Mouse (Mus musculus): ENCODE data around the gene Ywhaq. TPM values are rescaled to one million over a fixed set of nuclear protein-coding genes. Genes with fewer than 3 reads are reported as not detected.

Gene Ywhaq
- polyA plus RNA-seq, 1 experiment from 2014 or later: 1,230 TPM

DNA sequence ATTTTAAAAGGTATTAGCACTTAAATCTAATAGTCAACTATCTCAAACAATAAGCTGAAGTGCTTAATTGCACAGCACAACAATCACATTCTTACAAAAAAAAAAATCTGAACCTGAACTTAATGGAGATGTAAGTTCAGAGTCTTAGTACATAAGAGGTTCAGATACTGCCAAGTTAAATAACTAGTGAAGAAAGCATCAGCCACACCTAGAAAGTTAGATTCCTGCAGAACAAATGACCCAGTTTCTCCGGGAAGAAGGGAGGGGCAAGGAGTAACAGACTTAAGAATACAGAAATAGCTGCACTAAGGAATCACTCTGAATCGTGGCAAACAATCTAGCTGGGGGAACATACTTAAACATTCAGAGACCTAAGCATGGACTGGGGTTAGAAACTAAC is 54.8 kb downstream of the Ywhaq start:
- H3K4me1 ChIP-seq (replicated peaks; ENCODE audit: control insufficient read depth, insufficient read depth, low read length): no peaks in the 10 kb centered on the region
- no peak overlapping the region for H3K9ac ChIP-seq
- H3K36me3 ChIP-seq (replicated peaks; ENCODE audit: control insufficient read depth, insufficient read depth): no peaks in the 10 kb centered on the region; the same call in 1 of the 2 replicates
- no peak for ATAC-seq (ENCODE audit: low FRiP score)
- no peak overlapping the region for H3K27ac ChIP-seq
- H3K4me2 ChIP-seq (replicated peaks): no peak overlapping the region
- H3K4me3 ChIP-seq (replicated peaks; ENCODE audit: low read length): no peak overlapping the region
- no peaks in the 10 kb centered on the region for H3K9me3 ChIP-seq (ENCODE audit: control insufficient read depth, low read length)
- H3K27me3 ChIP-seq (ENCODE audit: control insufficient read depth, insufficient read depth, low read length): no peaks in the 10 kb centered on the region
- DNase-seq (ENCODE audit: low spot score): no peak
- WGBS: 85% methylated on average over 2 of the region's 2 CpGs

GRCm38 (mm10) chr12:21353681-21354080 is 63.8 kb downstream of the Ywhaq start:
- Histone ChIP-seq H3K27me3 (ENCODE audit: control insufficient read depth, insufficient read depth, low read length) (no peaks in the 10 kb centered on the region), H3K4me2 (replicated peaks) (no peak overlapping the region), H3K36me3 (replicated peaks; ENCODE audit: control insufficient read depth, insufficient read depth) (peaks cover 48% of the 10 kb centered on the region), H3K9ac (no peak overlapping the region), H3K27ac (no peak overlapping the region), H3K9me3 (ENCODE audit: control insufficient read depth, low read length) (no peaks in the 10 kb centered on the region; the same call in 1 of the 2 replicates), H3K4me1 (replicated peaks; ENCODE audit: control insufficient read depth, insufficient read depth, low read length) (no peaks in the 10 kb centered on the region), H3K4me3 (replicated peaks; ENCODE audit: low read length) (no peak overlapping the region)
- 99% methylated on average over 8 of the region's 8 CpGs for WGBS
- DNase-seq (ENCODE audit: low spot score) (no peak), ATAC-seq (ENCODE audit: low FRiP score) (no peak)

- WGBS: 22% methylated on average over 7 of the region's 7 CpGs
- H3K27me3 ChIP-seq (ENCODE audit: control insufficient read depth, insufficient read depth, low read length): no peaks in the 10 kb centered on the region
- H3K4me3 ChIP-seq (replicated peaks; ENCODE audit: low read length): no peak overlapping the region
- DNase-seq (ENCODE audit: low spot score): no peak
- H3K9me3 ChIP-seq (ENCODE audit: control insufficient read depth, low read length): no peaks in the 10 kb centered on the region; the same call in 1 of the 2 replicates
- H3K4me1 ChIP-seq (replicated peaks; ENCODE audit: control insufficient read depth, insufficient read depth, low read length): no peaks in the 10 kb centered on the region
- H3K27ac ChIP-seq: no peak overlapping the region
- H3K4me2 ChIP-seq (replicated peaks): no peak overlapping the region
- ATAC-seq (ENCODE audit: low FRiP score): no peak
- H3K9ac ChIP-seq: no peak overlapping the region
- peaks cover 71% of the 10 kb centered on the region for H3K36me3 ChIP-seq (replicated peaks; ENCODE audit: control insufficient read depth, insufficient read depth)
These were observed 67.1 kb downstream of the Ywhaq start for GRCm38 (mm10) chr12:21350113-21350876.

DNA sequence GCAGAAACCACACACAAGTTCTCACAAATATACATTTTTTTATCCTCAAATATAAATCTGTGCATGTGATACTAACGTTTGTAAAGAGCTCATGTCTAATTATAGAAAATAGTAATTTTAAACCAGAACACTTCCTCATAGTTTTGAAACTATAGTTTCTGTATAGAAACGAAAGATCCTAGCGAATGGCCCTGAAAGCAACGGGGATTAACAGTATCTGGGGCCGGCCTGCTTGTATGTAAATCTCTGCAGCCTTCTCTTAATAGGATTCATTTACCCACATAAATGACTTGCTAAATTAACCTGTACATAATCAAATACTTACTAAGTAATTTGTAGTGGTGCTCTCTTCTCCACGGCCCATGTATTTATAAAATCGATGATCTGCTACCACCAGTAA is 70.5 kb downstream of the Ywhaq start:
- H3K4me2 ChIP-seq (replicated peaks): no peak overlapping the region
- no peak overlapping the region for H3K4me3 ChIP-seq (replicated peaks; ENCODE audit: low read length)
- peaks cover 62% of the 10 kb centered on the region for H3K36me3 ChIP-seq (replicated peaks; ENCODE audit: control insufficient read depth, insufficient read depth)
- H3K9ac ChIP-seq: no peak overlapping the region
- no peak for DNase-seq (ENCODE audit: low spot score)
- 84% methylated on average over 7 of the region's 7 CpGs for WGBS
- no peak for ATAC-seq (ENCODE audit: low FRiP score)
- no peak overlapping the region for H3K27ac ChIP-seq
- no peaks in the 10 kb centered on the region for H3K4me1 ChIP-seq (replicated peaks; ENCODE audit: control insufficient read depth, insufficient read depth, low read length)
- no peaks in the 10 kb centered on the region; the same call in 1 of the 2 replicates for H3K9me3 ChIP-seq (ENCODE audit: control insufficient read depth, low read length)
- no peaks in the 10 kb centered on the region for H3K27me3 ChIP-seq (ENCODE audit: control insufficient read depth, insufficient read depth, low read length)

DNA sequence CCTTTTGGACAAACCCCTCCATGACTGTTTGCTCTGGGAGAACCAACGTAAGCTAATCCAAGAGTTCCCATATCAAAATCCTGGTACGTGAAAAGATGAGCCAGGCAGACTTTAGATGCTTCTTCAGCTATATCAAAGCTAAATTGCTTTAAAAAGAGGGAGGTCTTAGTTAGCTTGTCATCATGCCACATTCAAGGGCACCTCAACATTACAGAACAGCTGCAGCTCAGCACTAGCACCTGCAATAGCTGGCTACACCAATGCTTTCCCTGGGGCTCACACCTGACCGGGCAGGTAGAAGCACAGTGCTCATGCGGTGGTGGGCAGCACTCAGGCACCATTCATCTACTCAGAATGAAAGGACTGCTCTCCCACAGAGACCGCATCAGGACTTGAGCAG is 76.8 kb downstream of the Ywhaq start:
- H3K9ac ChIP-seq: no peak overlapping the region
- no peaks in the 10 kb centered on the region for H3K9me3 ChIP-seq (ENCODE audit: control insufficient read depth, low read length)
- H3K36me3 ChIP-seq (replicated peaks; ENCODE audit: control insufficient read depth, insufficient read depth): peaks cover 50% of the 10 kb centered on the region
- no peaks in the 10 kb centered on the region for H3K27me3 ChIP-seq (ENCODE audit: control insufficient read depth, insufficient read depth, low read length)
- WGBS: 96% methylated on average over 5 of the region's 5 CpGs
- no peak overlapping the region for H3K27ac ChIP-seq
- no peak for ATAC-seq (ENCODE audit: low FRiP score)
- no peak overlapping the region for H3K4me2 ChIP-seq (replicated peaks)
- H3K4me1 ChIP-seq (replicated peaks; ENCODE audit: control insufficient read depth, insufficient read depth, low read length): no peaks in the 10 kb centered on the region
- no peak overlapping the region for H3K4me3 ChIP-seq (replicated peaks; ENCODE audit: low read length)
- no peak for DNase-seq (ENCODE audit: low spot score)

Other genes with a start within 250 kb of the Ywhaq start
- gene Cpsf3, start 132.2 kb downstream of the Ywhaq start, polyA plus RNA-seq (2014; fragmentation: Nextera tagmentation; extraction: Ambion mirVana): 88.1 and 88.5 TPM in 2 replicates
- 37.3 and 37.4 TPM in 2 replicates for gene Itgb1bp1, start 131.4 kb downstream of the Ywhaq start, polyA plus RNA-seq (2014; fragmentation: Nextera tagmentation; extraction: Ambion mirVana)
- 28.4 and 36.5 TPM in 2 replicates for gene Iah1, start 101.2 kb downstream of the Ywhaq start, polyA plus RNA-seq (2014; fragmentation: Nextera tagmentation; extraction: Ambion mirVana)
- 19.2 and 22.0 TPM in 2 replicates for gene Adam17, start 44.0 kb downstream of the Ywhaq start, polyA plus RNA-seq (2014; fragmentation: Nextera tagmentation; extraction: Ambion mirVana)